Mouse (Mus musculus): Measurements from ENCODE around the gene Fank1.

GRCm38 (mm10) chr7:133768027-133768426, 8.6 kb upstream of the Fank1 start:
- TF ChIP-seq CTCF (IDR thresholded peaks at IDR 0.05; ENCODE audit: borderline replicate concordance, insufficient read depth, low read length) (no peak), POLR2A (IDR thresholded peaks at IDR 0.05; ENCODE audit: low read depth, low read length) (no peak)
